8 mouse cellular contexts compared by ENCODE assay signal in genomic region chrX:7604879-7605574, GRCm38 (mm10). TPM values are rescaled to one million over a fixed set of nuclear protein-coding genes. Genes with fewer than 3 reads are reported as not detected.
A peak's percentile ranks its signal among the peaks of the same experiment; 100 is the strongest.
DNase-seq lines count a peak whose midpoint lies in the region; ATAC-seq and TF ChIP-seq lines count a peak whose summit lies in the region.

Gene Ccdc22, minus strand, starts transcription at chrX:7605517.

- no peak for TF ChIP-seq CTCF in ES-Bruce4 (IDR thresholded peaks at IDR 0.05; ENCODE audit: low read depth, low read length)

- no peaks in the 10 kb centered on the region; the same call in 1 of the 2 replicates for H3K27me3 ChIP-seq in ES-Bruce4 (ENCODE audit: control insufficient read depth, insufficient read depth, low read length, poor library complexity, severe bottlenecking)
- no peaks in the 10 kb centered on the region for H3K27me3 ChIP-seq in forebrain, embryonic 14.5 days (replicated peaks; ENCODE audit: control insufficient read depth, insufficient read depth, low read length)
- H3K27me3 ChIP-seq in neural tube, embryonic 15.5 days (replicated peaks): no peaks in the 10 kb centered on the region

- peak within 1 kb of the TSS; percentile 58 for H3K4me3 ChIP-seq in ES-Bruce4 (ENCODE audit: low read depth, low read length)
- peak within 1 kb of the TSS; percentile 38 for H3K4me3 ChIP-seq in forebrain, embryonic 14.5 days (ENCODE audit: low read depth, low read length)
- H3K4me3 ChIP-seq in neural tube, embryonic 15.5 days (replicated peaks): peak within 1 kb of the TSS; percentile 51

- TF ChIP-seq POLR2A in ES-Bruce4 (IDR thresholded peaks at IDR 0.05; ENCODE audit: insufficient read depth, low read length): no peak

- no peaks in the 10 kb centered on the region for H3K36me3 ChIP-seq in ES-Bruce4 (ENCODE audit: control insufficient read depth, insufficient read depth, low read length, poor library complexity, severe bottlenecking)
- no peaks in the 10 kb centered on the region for H3K36me3 ChIP-seq in forebrain, embryonic 14.5 days (ENCODE audit: control insufficient read depth, insufficient read depth, low read length)
- no peaks in the 10 kb centered on the region for H3K36me3 ChIP-seq in neural tube, embryonic 15.5 days

- no peaks in the 10 kb centered on the region for H3K4me1 ChIP-seq in ES-Bruce4 (ENCODE audit: control insufficient read depth, insufficient read depth, low read length)
- H3K4me1 ChIP-seq in forebrain, embryonic 14.5 days (ENCODE audit: control insufficient read depth, insufficient read depth, low read length): no peaks in the 10 kb centered on the region
- H3K4me1 ChIP-seq in neural tube, embryonic 15.5 days: peaks cover 10% of the 10 kb centered on the region

- H3K4me2 ChIP-seq in forebrain, embryonic 14.5 days (ENCODE audit: low read length): peak within 1 kb of the TSS; percentile 56
- H3K4me2 ChIP-seq in neural tube, embryonic 15.5 days: peak within 1 kb of the TSS; percentile 56

- H3K9ac ChIP-seq in ES-Bruce4 (ENCODE audit: low read depth, poor library complexity, severe bottlenecking): peak within 1 kb of the TSS; percentile 67
- H3K9ac ChIP-seq in forebrain, embryonic 14.5 days (ENCODE audit: low read length): peak within 1 kb of the TSS; percentile 59
- peak within 1 kb of the TSS; percentile 42 for H3K9ac ChIP-seq in neural tube, embryonic 15.5 days (replicated peaks)

- H3K9me3 ChIP-seq in ES-Bruce4 (replicated peaks; ENCODE audit: control insufficient read depth, insufficient read depth, low read length, poor library complexity, severe bottlenecking): no peaks in the 10 kb centered on the region
- no peaks in the 10 kb centered on the region for H3K9me3 ChIP-seq in forebrain, embryonic 14.5 days (replicated peaks; ENCODE audit: control insufficient read depth, low read length)
- H3K9me3 ChIP-seq in neural tube, embryonic 15.5 days (replicated peaks): no peaks in the 10 kb centered on the region

- no peak within 1 kb of the TSS for H3K27ac ChIP-seq in ES-Bruce4 (ENCODE audit: insufficient read depth, low read length)
- no peak within 1 kb of the TSS for H3K27ac ChIP-seq in forebrain, embryonic 14.5 days (ENCODE audit: low read depth, low read length)
- H3K27ac ChIP-seq in neural tube, embryonic 15.5 days (replicated peaks): peak within 1 kb of the TSS; percentile 71

- ATAC-seq in cerebellum, adult (ENCODE audit: insufficient number of reproducible peaks, low FRiP score, low TSS enrichment): peak; percentile 92
- peak; percentile 97 for ATAC-seq in forebrain, embryonic 14.5 days
- ATAC-seq in neural tube, embryonic 15.5 days (ENCODE audit: low FRiP score): peak; percentile 91

- no peak for TF ChIP-seq EP300 in ES-Bruce4 (IDR thresholded peaks at IDR 0.05; ENCODE audit: insufficient read depth, low read depth, low read length)

- peak; percentile 94 for DNase-seq in forebrain, embryonic 14.5 days (ENCODE audit: low spot score)
- DNase-seq in heart, postnatal 14 days: peak; percentile 78 to 84
- peak; percentile 86 for DNase-seq in layer of hippocampus, adult 11-12 months (ENCODE audit: low spot score)
- peak; percentile 87 to 90 for DNase-seq in lung, adult 18-20 months
- DNase-seq in testis, postnatal 14 days (ENCODE audit: low spot score): peak; percentile 81

- intact Hi-C loops in heart, postnatal 14 days (cut with DNase I): loop anchor here (2.0 kb wide), 1 partner anchor 30 kb away; the partner anchor contains the start of gene Ppp1r3f

- WGBS in forebrain, embryonic 14.5 days: 30% methylated on average over 28 of the region's 28 CpGs
- whole genome bisulfite sequencing in neural tube, embryonic 15.5 days: 22% methylated on average over 28 of the region's 28 CpGs

RNA-seq across cellular contexts. Expression of gene Ccdc22, which starts in this region (rescaled TPM):
- 12.1 and 13.1 TPM in 2 replicates for polyA plus RNA-seq in ES-Bruce4 (2011; ENCODE audit: insufficient read depth, insufficient read length, low read depth, missing spikeins)
- polyA plus RNA-seq in forebrain, embryonic 14.5 days (2014; fragmentation: Nextera tagmentation; extraction: Ambion mirVana): 37.0 and 44.0 TPM in 2 replicates
- 10 to 100 TPM; 11.5 to 12.4 TPM for total RNA-seq in heart, postnatal 14 days (2021)
- polyA plus RNA-seq in neural tube, embryonic 15.5 days (2015; fragmentation: Nextera tagmentation; extraction: Ambion mirVana): 28.4 and 29.5 TPM in 2 replicates
